ENCODE assay signal across 22 mouse cellular contexts in genomic region chr11:68204407-68204806, GRCm38 (mm10).
DNase-seq lines count a peak whose midpoint lies in the region; ATAC-seq lines count a peak whose summit lies in the region.
"Had no signal": no experiment of that assay in that cellular context is flagged by ENCODE, and none has a peak within 500 bp of the region (broad histone marks: within the 10 kb centered on the region; RNA-seq: fewer than 3 reads in every experiment).

No protein-coding gene starts in this region.

- intact Hi-C loops in heart, postnatal 36 days (cut with DNase I), result no loop called here

- H3K4me1 ChIP-seq in heart, embryonic 10.5 days, result peaks cover 38% of the 10 kb centered on the region
- H3K4me1 ChIP-seq in hindbrain, embryonic 16.5 days (ENCODE audit: control insufficient read depth, insufficient read depth, low read depth, low read length), result peaks cover 10% of the 10 kb centered on the region
- peaks cover 3% of the 10 kb centered on the region; the same call in 1 of the 2 replicates for H3K4me1 ChIP-seq in hindbrain, embryonic 14.5 days (replicated peaks; ENCODE audit: control insufficient read depth, insufficient read depth, low read length)
- H3K4me1 ChIP-seq: liver, embryonic 12.5 days had no signal

- ATAC-seq in hindbrain, embryonic 16.5 days, result no peak
- ATAC-seq in hindbrain, embryonic 14.5 days (ENCODE audit: low FRiP score), result no peak
- ATAC-seq: liver, embryonic 12.5 days; midbrain, embryonic 13.5 days had no signal

- no peak overlapping the region for H3K4me2 ChIP-seq in hindbrain, embryonic 16.5 days (ENCODE audit: low read length)
- H3K4me2 ChIP-seq in hindbrain, embryonic 14.5 days (replicated peaks), result no peak overlapping the region
- H3K4me2 ChIP-seq: embryonic facial prominence, embryonic 12.5 days; liver, embryonic 12.5 days; midbrain, embryonic 13.5 days had no signal

- 81% methylated on average over 5 of the region's 5 CpGs for WGBS in heart, embryonic 10.5 days
- WGBS in hindbrain, embryonic 16.5 days, result 84% methylated on average over 5 of the region's 5 CpGs
- WGBS in hindbrain, embryonic 14.5 days, result 89% methylated on average over 5 of the region's 5 CpGs

- no peak overlapping the region for H3K9ac ChIP-seq in hindbrain, embryonic 16.5 days (ENCODE audit: low read depth, low read length)
- no peak overlapping the region for H3K9ac ChIP-seq in hindbrain, embryonic 14.5 days
- H3K9ac ChIP-seq: embryonic facial prominence, embryonic 12.5 days; liver, embryonic 12.5 days; midbrain, embryonic 13.5 days had no signal

- no peak overlapping the region for H3K4me3 ChIP-seq in heart, embryonic 10.5 days
- no peak overlapping the region for H3K4me3 ChIP-seq in hindbrain, embryonic 16.5 days (ENCODE audit: low read length)
- no peak overlapping the region for H3K4me3 ChIP-seq in hindbrain, embryonic 14.5 days (replicated peaks; ENCODE audit: low read length)
- H3K4me3 ChIP-seq: embryonic facial prominence, embryonic 12.5 days; liver, embryonic 12.5 days; midbrain, embryonic 13.5 days had no signal

- H3K27me3 ChIP-seq in heart, embryonic 10.5 days (ENCODE audit: insufficient read depth, poor library complexity, severe bottlenecking), result peaks cover 5% of the 10 kb centered on the region; the same call in 1 of the 2 replicates
- H3K27me3 ChIP-seq in hindbrain, embryonic 16.5 days (replicated peaks; ENCODE audit: control insufficient read depth, insufficient read depth, low read length), result no peaks in the 10 kb centered on the region
- H3K27me3 ChIP-seq in hindbrain, embryonic 14.5 days (ENCODE audit: control insufficient read depth, insufficient read depth, low read length), result no peaks in the 10 kb centered on the region
- H3K27me3 ChIP-seq: embryonic facial prominence, embryonic 12.5 days; liver, embryonic 12.5 days; midbrain, embryonic 13.5 days had no signal

- H3K9me3 ChIP-seq in heart, embryonic 10.5 days, result no peaks in the 10 kb centered on the region
- H3K9me3 ChIP-seq in hindbrain, embryonic 16.5 days (ENCODE audit: control insufficient read depth, low read length), result no peaks in the 10 kb centered on the region
- no peaks in the 10 kb centered on the region for H3K9me3 ChIP-seq in hindbrain, embryonic 14.5 days (ENCODE audit: control insufficient read depth, low read length)
- H3K9me3 ChIP-seq: embryonic facial prominence, embryonic 12.5 days; liver, embryonic 12.5 days; midbrain, embryonic 13.5 days had no signal

- 0 out of 2 replicates have a peak, but pooled peaks cover 5% of the 10 kb centered on the region for H3K36me3 ChIP-seq in heart, embryonic 10.5 days
- H3K36me3 ChIP-seq in hindbrain, embryonic 16.5 days (ENCODE audit: control insufficient read depth, insufficient read depth, low read length), result no peaks in the 10 kb centered on the region
- H3K36me3 ChIP-seq in hindbrain, embryonic 14.5 days (replicated peaks; ENCODE audit: control insufficient read depth, insufficient read depth), result no peaks in the 10 kb centered on the region
- H3K36me3 ChIP-seq: embryonic facial prominence, embryonic 12.5 days; liver, embryonic 12.5 days; midbrain, embryonic 13.5 days had no signal

- H3K27ac ChIP-seq in heart, embryonic 10.5 days, result 0 out of 2 replicates have a peak overlapping the region, but pooled peaks have one; percentile 37
- H3K27ac ChIP-seq in hindbrain, embryonic 16.5 days (ENCODE audit: low read depth, low read length), result peak overlapping the region; percentile 18; the same call in 1 of the 2 replicates
- no peak overlapping the region for H3K27ac ChIP-seq in hindbrain, embryonic 14.5 days
- H3K27ac ChIP-seq: embryonic facial prominence, embryonic 12.5 days; liver, embryonic 12.5 days; midbrain, embryonic 13.5 days had no signal

- no peak for DNase-seq in heart, embryonic 10.5 days (ENCODE audit: low spot score)
- DNase-seq in heart, postnatal 36 days, result no peak
- DNase-seq in hindbrain, embryonic 14.5 days (ENCODE audit: low spot score), result no peak
- peak; percentile 46 for DNase-seq in thymus, postnatal 14 days
- DNase-seq in thymus, postnatal 10 days (ENCODE audit: low spot score in 2 of 2), result no peak
- peak; percentile 13 to 49 for DNase-seq in natural killer cell, adult 2 months (ENCODE audit: low spot score in 2 of 2)
- DNase-seq in layer of hippocampus, adult 18-20 months (ENCODE audit: low spot score in 2 of 2), result no peak
- DNase-seq: adrenal gland, adult 8-10 months; cerebellum, adult 11-12 months; gastrocnemius, postnatal 25 days; heart, postnatal 4 days; kidney, adult 8-10 months; kidney, postnatal 10 days; lung, adult 2 months; lung, postnatal 14 days; right cerebral cortex, adult 18-20 months; right cerebral cortex, postnatal 4 days; thymus, adult 18-20 months had no signal

Comparison
In these comparisons a context has a peak if more than half of its experiments do, and no peak if none do; other contexts are left out.
1. DNase-seq: peak in thymus, postnatal 14 days (single experiment) and natural killer cell, adult 2 months (2 of 2); none in heart, embryonic 10.5 days (single experiment), heart, postnatal 36 days (0 of 2), hindbrain, embryonic 14.5 days (single experiment), thymus, postnatal 10 days (0 of 2) and layer of hippocampus, adult 18-20 months (0 of 2).